Mouse (Mus musculus) thymus, postnatal 14 days (tissue): ENCODE data around the gene Dact2.
A peak's percentile ranks its signal among the peaks of the same experiment; 100 is the strongest.

Source experiments
- DNase-seq: peaks from one replicate; pipeline ENCODE4 v3.0.0; 2021

The Dact2 gene

DNA sequence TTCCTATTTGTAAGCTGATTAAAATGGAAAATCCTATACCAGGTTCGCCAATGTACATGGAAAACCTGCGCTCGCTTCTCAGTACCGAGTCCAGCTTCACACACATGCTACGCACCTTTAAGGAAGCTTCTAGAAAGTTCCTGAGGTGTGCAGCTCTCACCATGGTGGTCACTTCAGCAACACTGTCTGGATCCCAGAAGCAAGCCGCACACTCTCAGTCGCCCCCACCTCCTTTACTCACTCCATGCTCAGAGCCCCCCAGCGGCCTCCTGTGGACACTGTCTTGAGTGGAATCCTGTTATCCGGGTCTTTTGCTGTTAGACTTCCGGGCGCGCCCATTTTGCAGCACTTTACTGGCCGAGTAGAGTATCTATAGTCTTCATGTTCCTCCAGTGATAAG is at the start of gene Dact2:
TSS of gene Dact2 (minus strand) at position 244 of the 400 bp plus-strand sequence.
- DNase-seq = no peak

GRCm38 (mm10) chr17:14252456-14252855 is 48.4 kb upstream of the Dact2 start:
- DNase-seq = no peak

- no peak for DNase-seq
These were observed 46.3 kb upstream of the Dact2 start for GRCm38 (mm10) chr17:14250401-14250800.

- DNase-seq = no peak
These were observed 45.5 kb upstream of the Dact2 start for GRCm38 (mm10) chr17:14249595-14249994.

- no peak for DNase-seq
These were observed 43.8 kb upstream of the Dact2 start for GRCm38 (mm10) chr17:14247931-14248330.

GRCm38 (mm10) chr17:14246266-14246665 is 42.2 kb upstream of the Dact2 start:
- DNase-seq = no peak

- no peak for DNase-seq
These were observed 40.3 kb upstream of the Dact2 start for GRCm38 (mm10) chr17:14244195-14244965.

DNA sequence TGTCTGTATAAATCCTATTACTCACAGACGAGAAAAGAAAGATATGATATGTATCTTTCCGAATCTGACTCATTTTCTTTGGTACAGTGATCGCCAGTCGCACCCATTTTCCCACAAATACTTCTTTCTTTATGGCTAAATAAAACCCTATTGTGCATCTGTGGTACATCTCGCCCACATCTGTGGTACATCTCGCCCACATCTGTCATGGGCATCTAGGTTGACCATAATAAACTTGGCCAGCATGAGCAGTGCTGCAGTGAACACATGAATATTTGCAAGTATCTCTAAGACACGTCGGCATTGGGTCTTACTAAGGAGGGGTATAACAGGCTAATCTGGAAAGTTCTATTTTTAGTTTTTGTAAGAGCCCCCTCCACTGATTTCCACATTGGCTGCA is 38.5 kb upstream of the Dact2 start:
- no peak for DNase-seq

GRCm38 (mm10) chr17:14239960-14240359 is 35.9 kb upstream of the Dact2 start:
- DNase-seq = no peak

GRCm38 (mm10) chr17:14237134-14237533 is 33.0 kb upstream of the Dact2 start:
- no peak for DNase-seq

GRCm38 (mm10) chr17:14234774-14235389 is 30.8 kb upstream of the Dact2 start:
- DNase-seq = no peak

- no peak for DNase-seq
These were observed 29.6 kb upstream of the Dact2 start for GRCm38 (mm10) chr17:14233658-14234057.

DNA sequence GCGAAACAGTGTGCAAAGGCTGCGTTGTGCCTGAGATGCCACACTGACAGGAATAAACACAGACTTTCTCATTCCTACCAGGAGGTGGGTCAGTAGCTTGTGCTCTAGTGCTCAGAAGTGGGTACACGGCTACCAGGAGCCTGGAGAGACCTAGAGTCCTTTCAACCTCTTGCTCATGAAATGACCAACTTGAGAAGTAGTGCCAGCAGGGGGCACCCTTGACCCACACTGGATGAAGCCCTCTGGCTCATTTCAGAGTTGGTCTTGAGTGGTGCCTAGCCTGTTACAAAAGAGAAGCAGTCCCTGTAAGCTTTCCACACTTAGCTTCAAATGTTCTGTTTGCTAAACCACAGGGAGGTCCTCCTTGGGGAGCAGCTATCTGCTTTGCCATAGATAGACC is 28.5 kb upstream of the Dact2 start:
- peak; percentile 42 for DNase-seq

DNA sequence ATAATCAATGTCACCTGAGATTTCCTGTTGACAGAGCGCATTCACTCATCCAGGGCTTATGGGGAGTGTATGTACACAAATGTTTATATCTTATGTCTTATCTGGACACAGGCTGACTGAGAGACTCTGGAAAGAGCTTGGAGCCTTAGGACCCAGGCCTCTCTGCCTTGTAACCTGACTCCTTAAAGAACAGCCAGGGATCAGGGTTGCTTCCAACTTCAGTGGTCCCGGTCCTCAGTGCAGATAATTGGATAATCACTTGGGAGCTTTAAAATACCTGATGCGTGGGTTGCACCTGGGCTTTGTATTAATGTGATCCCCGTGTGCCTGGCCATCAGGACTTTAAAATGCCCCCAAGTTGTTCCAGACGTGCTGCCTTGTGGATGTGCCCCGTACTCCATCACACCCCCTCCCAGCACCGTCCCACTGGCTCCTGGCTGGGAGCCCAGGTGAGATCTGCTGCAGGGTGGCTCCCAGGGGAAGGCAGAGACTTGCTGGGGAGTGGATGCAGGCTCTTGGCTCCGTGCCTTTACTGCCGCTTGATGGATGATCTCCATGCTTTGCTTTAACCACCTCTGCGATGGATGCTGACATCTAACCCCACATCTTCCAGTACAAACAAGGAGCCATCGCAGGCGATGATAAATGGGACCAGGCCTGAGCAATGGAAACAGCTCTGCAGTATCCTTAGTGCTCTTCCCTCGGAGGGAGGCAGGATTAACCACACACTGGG is 26.8 kb upstream of the Dact2 start:
- DNase-seq = no peak

- no peak for DNase-seq
These were observed 24.3 kb upstream of the Dact2 start for GRCm38 (mm10) chr17:14228381-14228780.

DNA sequence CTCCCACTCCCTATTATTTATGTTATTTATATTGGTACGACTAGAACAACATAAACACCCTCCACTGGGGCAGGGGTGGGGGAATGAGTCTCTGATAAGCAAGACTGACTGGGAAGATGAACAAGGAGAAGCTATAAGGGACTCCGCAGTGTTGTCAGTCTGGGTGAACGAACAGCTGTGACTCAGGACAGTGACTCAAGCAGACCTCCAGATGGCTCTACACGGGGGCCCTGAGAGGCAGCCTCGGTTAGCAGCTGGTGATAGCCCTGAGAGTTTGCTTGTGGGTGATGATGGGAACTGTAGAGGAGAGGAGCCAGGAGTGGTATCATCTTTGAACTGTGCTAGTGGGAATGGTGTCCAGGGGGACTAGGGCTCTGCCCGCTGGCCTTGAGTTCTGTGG is 23.5 kb upstream of the Dact2 start:
- no peak for DNase-seq

DNA sequence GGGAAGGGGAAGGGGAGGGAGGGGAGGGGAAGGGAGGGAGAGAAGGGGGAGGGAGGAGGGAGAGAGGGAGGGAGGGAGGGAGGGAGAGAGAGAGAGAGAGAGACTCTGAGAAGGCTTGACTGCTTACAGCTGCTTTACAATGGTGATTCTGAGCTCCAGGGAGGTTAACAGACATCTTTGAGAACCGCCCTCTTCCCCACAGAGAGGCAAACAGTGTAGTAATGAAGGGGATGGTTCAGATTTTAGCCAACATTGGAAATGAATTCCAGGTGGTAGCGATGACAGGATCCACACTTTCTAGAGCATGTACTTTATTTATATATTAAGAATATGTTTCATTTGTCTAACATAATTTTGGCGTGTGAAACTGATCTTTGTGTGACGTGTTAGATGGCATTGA is 22.7 kb upstream of the Dact2 start:
- DNase-seq = no peak

- no peak for DNase-seq
These were observed 22.0 kb upstream of the Dact2 start for GRCm38 (mm10) chr17:14225982-14226652.

DNA sequence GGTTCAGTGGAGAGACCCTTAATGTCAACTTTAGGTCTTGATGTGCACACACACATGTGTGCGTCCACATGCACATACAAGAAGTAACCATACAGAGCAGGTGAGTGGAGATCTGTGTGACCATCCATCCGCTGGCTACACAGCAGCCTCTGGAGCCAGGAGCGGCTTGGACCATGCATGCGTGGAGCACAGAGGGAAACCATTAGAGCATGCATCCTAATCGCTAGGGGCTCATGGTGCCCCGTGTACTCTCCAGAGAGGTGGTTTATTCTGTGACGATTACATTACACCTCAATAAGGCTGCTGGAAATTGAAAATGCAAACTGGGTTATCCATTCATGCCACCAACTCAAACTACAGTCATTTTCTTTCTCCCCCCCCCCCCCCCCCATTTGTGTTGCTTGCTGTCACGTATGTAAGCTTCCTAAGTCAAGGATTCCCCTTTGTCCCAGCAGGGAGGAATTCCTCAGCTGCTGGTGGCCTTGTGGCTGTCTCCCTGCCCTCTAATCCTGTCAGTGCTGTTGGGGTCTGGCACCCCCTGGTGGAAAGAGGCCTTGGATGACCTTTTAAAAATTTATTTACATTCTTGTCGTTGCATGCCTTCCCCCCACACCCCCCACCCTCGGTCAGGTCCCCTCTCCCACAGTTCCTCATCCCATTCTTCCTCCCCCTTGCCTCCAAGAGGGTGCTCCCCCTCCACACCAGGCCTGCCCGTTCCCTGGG is 17.9 kb upstream of the Dact2 start:
- DNase-seq = peak; percentile 25

- peak; percentile 49 for DNase-seq
These were observed 16.6 kb upstream of the Dact2 start for GRCm38 (mm10) chr17:14220606-14221202.

GRCm38 (mm10) chr17:14213976-14214529 is 9.9 kb upstream of the Dact2 start:
- DNase-seq = no peak

DNA sequence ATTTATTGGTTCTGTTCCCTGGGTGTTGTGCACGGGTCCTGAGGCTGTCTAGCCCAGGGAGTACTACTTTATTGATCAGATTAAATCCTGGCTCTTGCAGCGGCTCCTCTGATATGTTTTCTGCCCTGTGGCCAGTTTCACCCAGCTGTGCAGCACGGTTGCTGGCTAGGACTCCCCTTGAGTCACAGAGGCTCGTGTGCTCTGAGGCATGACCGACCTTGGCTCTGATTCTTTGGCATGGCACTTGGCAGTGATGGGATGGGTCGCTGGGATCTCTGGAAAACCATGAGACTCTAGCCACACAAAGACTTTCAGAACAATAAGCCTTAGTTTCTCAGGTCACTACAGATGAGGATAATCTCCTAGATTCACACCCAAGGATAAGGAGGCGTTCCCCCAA is 8.7 kb upstream of the Dact2 start:
- DNase-seq = no peak
